Mouse (Mus musculus) hindbrain, embryonic 10.5 days (tissue): ENCODE measurements around the gene Ccdc12. TPM values are rescaled to one million over a fixed set of nuclear protein-coding genes. Genes with fewer than 3 reads are reported as not detected.
"Not testable (repeated sequence)": the region's sequence is repeated elsewhere in the genome, so short reads cannot be mapped to it uniquely, and the experiment has no call there.

ENCODE experiments used
- DNase-seq: peaks from one replicate; pipeline ENCODE4 v3.0.0-alpha.2; 2017; ENCODE audit warnings: low spot score
- H3K27ac ChIP-seq: fragments of 300-500 bp; sonication (generic); 2 replicates; pipeline ENCODE4 v1.5.1; 2016; ENCODE audit warnings: mild to moderate bottlenecking, moderate library complexity
- H3K27me3 ChIP-seq: fragments of 300-500 bp; sonication (generic); 2 replicates; pipeline ENCODE4 v1.6.1; 2016; ENCODE audit warnings: mild to moderate bottlenecking; ENCODE audit not compliant: poor library complexity, insufficient read depth, severe bottlenecking
- H3K36me3 ChIP-seq: fragments of 300-500 bp; sonication (generic); 2 replicates; pipeline ENCODE4 v1.6.1; 2016; ENCODE audit warnings: mild to moderate bottlenecking, moderate library complexity
- H3K4me1 ChIP-seq: fragments of 300-500 bp; sonication (generic); replicated peaks from 2 replicates; pipeline ENCODE4 v1.6.1; 2016; ENCODE audit warnings: mild to moderate bottlenecking
- H3K4me3 ChIP-seq: fragments of 300-500 bp; sonication (generic); 2 replicates; pipeline ENCODE4 v1.5.1; 2016; ENCODE audit warnings: mild to moderate bottlenecking, moderate library complexity
- H3K9me3 ChIP-seq: fragments of 300-500 bp; sonication (generic); 2 replicates; pipeline ENCODE4 v1.6.1; 2016; ENCODE audit warnings: mild to moderate bottlenecking, moderate library complexity
- WGBS: fragments of 180-500 bp; shearing (Covaris S2); methylation state at CpG from one replicate; pipeline ENCODE4 v1.1.7; 2016; 5-methylcytosine and 5-hydroxymethylcytosine counted together
- polyA plus RNA-seq: library from polyadenylated mRNA; unstranded; fragments of >200 nt; fragmentation: Nextera tagmentation; extraction: Ambion mirVana; gene quantifications from 2 replicates; pipeline ENCODE4 v1.2.1, GENCODE M21; 2016

Ccdc12 gene
- polyA plus RNA-seq, 1 experiment from 2014 or later = 180 TPM

DNA sequence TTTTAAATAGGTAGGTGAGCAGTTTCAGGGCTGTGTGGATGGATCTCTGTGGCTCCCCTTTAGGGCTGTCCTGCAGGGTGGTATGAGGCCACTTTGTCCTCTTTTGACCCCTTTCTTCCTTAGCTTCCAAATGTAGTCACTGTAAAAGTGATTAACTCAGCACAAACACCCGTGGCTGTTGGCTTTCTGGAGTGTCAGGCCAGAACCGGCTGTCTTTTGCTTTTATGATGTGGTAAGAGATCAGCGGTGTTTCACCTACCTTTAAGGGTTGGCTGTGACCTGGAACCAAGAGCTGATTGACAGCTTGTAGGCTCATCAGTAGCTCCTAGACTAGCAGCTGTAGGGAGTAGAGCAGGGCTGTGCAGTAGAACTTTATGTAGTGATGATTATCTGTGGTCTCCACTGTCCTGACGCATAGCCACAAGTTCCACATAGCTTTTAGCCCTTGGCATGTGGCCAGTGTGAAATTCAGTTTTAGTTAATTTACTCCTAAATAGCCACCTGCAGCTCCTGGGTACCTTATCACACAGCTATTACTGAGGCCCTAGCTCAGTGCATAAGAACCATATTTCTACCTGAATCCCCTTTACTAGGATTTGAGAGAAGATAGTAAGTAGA lies 11.0 kb downstream of the Ccdc12 start:
- 75% methylated on average over 4 of the region's 4 CpGs for WGBS

DNA sequence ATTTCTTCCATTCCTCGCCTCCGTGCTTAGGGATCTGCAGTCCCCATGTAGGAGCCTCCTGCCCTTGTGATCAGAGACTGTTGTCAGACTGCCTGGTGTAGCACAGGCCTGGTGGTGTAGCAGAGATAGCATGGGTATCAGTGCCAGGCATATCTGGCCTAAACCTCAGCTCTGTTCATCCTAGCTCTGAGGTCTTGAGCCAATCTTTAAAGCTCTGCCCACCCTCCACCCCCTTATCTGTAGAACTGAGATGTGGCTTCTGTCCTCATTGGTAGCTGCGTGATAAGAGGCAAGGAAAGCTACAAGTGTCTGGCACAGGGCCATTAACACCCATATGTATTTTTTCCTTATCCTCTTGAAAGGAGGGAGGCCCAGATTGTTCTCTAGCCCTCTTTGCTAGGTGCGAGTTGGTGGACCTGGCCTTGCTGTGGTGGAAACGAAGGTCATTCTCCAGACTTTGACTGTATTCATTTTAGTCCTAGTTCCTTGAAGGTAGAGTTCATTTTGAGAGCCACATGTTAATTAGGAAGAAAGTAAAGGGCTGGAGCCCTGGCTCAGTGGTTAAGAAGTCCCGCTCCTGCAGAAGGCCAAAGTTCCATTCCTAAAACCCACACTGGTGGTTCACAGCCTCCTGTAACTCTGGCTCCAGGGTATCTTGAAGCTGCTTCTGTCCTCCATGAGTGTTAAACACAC lies 12.4 kb downstream of the Ccdc12 start:
- WGBS = 95% methylated on average over 6 of the region's 6 CpGs
- peaks cover 52% of the 10 kb centered on the region for H3K4me1 ChIP-seq
- H3K27me3 ChIP-seq = no peaks in the 10 kb centered on the region
- H3K27ac ChIP-seq = no peak overlapping the region
- DNase-seq = no peak
- no peak overlapping the region for H3K4me3 ChIP-seq
- H3K9me3 ChIP-seq = no peaks in the 10 kb centered on the region
- peaks cover 16% of the 10 kb centered on the region; the same call in 1 of the 2 replicates for H3K36me3 ChIP-seq

More for the DNA sequence above, 11.0 kb downstream of the Ccdc12 start:
- 0 out of 2 replicates have a peak, but pooled peaks cover 13% of the 10 kb centered on the region for H3K36me3 ChIP-seq
- DNase-seq = no peak
- H3K9me3 ChIP-seq = no peaks in the 10 kb centered on the region
- no peak overlapping the region for H3K27ac ChIP-seq
- no peak overlapping the region for H3K4me3 ChIP-seq
- H3K27me3 ChIP-seq = no peaks in the 10 kb centered on the region
- H3K4me1 ChIP-seq = peaks cover 40% of the 10 kb centered on the region

DNA sequence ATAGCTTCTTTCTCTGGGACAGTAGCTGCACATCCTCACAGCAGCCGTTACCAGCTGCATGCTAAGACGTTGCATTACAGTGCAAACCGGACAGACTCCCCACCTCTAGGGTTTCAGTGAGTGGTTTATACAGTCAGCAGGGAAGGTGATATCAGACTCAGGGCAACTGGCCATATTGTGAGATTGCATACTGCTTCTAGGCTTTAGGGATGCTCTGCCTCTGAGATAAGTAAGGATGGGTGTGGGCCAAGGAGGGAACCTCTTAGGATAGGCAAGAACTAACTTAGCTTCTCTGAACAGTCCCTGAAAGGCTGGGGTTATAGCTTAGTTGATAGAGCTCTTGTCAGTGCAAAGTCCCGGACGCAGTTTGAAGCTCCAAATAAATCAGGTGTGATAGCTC lies 13.5 kb downstream of the Ccdc12 start:
- Histone ChIP-seq H3K36me3 (peaks cover 19% of the 10 kb centered on the region; the same call in 1 of the 2 replicates), H3K27ac (no peak overlapping the region), H3K27me3 (no peaks in the 10 kb centered on the region), H3K4me1 (peaks cover 43% of the 10 kb centered on the region), H3K9me3 (no peaks in the 10 kb centered on the region), H3K4me3 (no peak overlapping the region)
- 91% methylated on average over 5 of the region's 5 CpGs for WGBS
- DNase-seq = no peak

DNA sequence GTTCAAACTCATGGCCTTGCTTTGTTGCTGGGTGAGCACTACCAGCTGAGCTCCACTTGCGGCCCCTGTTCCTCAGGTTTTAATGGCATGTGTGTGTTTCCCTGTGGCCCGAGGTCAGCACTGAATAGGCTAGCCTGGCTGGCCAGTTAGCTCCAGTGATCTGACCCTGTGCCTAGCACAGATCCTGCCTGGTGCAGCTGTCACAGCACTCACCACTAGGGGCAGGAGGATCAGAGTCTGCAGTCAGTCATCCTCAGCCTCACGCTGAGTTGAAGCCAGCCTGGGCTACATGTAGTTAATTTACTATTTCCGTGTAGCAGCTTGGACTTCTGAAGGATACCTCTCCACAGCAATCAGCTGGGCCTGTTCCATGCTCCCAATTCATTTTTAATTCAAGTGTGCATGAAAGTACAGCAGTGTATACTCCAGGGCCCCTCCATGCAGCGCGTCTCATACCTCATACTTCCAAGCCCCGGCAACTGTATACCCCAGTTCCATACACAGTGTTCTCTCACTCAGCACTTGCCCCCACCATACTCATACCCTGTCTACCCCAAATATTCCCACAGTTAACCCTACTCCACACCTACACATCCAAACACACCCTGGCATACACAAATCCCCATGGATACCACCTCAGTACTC lies 16.3 kb downstream of the Ccdc12 start:
- DNase-seq = peak; percentile 60
- 63% methylated on average over 7 of the region's 7 CpGs for WGBS
- Histone ChIP-seq H3K4me1 (peaks cover 22% of the 10 kb centered on the region), H3K27me3 (no peaks in the 10 kb centered on the region), H3K27ac (no peak overlapping the region), H3K4me3 (no peak overlapping the region), H3K9me3 (no peaks in the 10 kb centered on the region), H3K36me3 (peaks cover 19% of the 10 kb centered on the region; the same call in 1 of the 2 replicates)

DNA sequence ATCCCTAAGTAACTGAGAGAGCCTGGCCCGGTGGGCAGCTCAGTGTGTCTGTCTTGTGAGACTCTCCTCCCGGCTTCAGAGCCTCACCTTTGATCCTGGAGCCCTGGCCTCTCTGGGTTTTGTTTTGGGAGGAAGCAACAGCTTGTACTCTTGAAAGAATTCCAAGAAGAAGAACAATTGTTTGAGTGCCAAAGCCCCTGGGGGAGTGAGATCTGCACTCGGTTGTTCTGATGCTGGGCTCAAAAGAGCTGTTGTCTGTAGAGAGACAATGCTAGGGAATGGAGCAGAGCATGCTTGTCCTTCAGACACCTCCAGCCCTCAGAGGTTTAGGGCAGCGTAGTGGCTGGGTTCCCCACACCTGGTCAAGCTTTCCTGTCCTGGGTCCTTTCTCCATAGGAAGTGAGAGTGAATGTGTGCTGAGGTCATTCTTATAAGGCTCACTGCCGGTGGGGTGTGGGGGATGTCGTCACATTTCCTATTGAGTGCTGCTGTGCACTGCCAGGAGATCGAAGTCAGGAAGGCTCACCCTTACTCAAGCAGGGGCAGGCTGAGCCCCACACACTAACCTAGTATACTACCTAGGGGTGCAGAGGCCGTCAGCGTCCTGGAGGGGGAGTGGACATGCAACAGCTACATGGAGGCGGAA lies 16.9 kb downstream of the Ccdc12 start:
- DNase-seq = no peak
- Histone ChIP-seq H3K4me3 (no peak overlapping the region), H3K27me3 (no peaks in the 10 kb centered on the region), H3K4me1 (peaks cover 26% of the 10 kb centered on the region), H3K27ac (peak overlapping the region; percentile 31; the same call in 1 of the 2 replicates), H3K9me3 (no peaks in the 10 kb centered on the region), H3K36me3 (peaks cover 13% of the 10 kb centered on the region; the same call in 1 of the 2 replicates)
- WGBS = 55% methylated on average over 10 of the region's 10 CpGs

DNA sequence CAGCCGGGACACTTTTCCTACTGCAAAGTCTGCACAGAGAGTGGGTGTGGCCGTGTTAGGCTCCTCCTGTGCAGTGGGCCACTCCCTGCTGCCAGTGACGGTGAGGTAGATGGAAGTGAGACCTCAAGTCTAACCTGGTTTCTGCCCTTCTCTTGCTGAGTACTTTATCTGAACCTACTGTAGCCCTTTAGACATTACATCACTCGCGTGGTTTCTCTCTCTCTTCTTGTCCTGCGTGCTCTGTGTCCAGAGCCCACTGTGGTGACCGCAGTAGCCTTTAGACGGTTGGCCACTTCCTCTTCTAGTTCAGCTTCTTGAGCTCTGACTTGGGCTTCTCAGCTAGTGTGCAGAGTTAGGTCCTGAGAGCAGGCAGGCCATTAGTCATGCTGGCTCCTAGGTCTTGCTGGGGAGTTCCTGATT lies 20.2 kb downstream of the Ccdc12 start:
- Histone ChIP-seq H3K36me3 (peaks cover 14% of the 10 kb centered on the region; the same call in 1 of the 2 replicates), H3K27me3 (no peaks in the 10 kb centered on the region), H3K4me1 (peaks cover 40% of the 10 kb centered on the region), H3K4me3 (no peak overlapping the region), H3K27ac (no peak overlapping the region), H3K9me3 (no peaks in the 10 kb centered on the region)
- WGBS = 90% methylated on average over 8 of the region's 8 CpGs
- no peak for DNase-seq

DNA sequence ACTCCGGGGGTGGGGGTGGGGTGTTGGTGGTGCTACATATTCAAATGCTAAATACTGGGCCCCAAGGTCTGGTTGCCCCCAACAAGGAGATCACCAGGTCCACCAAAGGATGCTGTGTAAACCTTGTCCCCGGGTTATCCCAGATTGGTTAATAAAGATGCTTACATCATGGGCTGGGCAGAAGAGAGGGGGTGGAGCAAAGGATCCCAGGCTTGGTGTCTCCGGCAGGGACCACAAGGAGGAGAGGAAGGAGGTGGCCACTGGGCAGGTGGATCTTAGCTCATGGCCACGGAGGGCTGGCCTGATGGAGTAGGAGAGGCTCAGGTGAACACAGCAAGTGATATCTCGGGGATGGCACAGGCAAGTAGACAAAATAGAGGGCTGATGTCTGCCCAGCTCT lies 22.6 kb downstream of the Ccdc12 start:
- H3K4me3 ChIP-seq = no peak overlapping the region
- peaks cover 43% of the 10 kb centered on the region for H3K4me1 ChIP-seq
- no peaks in the 10 kb centered on the region for H3K9me3 ChIP-seq
- no peak overlapping the region for H3K27ac ChIP-seq
- WGBS = 69% methylated on average over 5 of the region's 5 CpGs
- peaks cover 9% of the 10 kb centered on the region; the same call in 1 of the 2 replicates for H3K36me3 ChIP-seq
- no peaks in the 10 kb centered on the region for H3K27me3 ChIP-seq
- no peak for DNase-seq

DNA sequence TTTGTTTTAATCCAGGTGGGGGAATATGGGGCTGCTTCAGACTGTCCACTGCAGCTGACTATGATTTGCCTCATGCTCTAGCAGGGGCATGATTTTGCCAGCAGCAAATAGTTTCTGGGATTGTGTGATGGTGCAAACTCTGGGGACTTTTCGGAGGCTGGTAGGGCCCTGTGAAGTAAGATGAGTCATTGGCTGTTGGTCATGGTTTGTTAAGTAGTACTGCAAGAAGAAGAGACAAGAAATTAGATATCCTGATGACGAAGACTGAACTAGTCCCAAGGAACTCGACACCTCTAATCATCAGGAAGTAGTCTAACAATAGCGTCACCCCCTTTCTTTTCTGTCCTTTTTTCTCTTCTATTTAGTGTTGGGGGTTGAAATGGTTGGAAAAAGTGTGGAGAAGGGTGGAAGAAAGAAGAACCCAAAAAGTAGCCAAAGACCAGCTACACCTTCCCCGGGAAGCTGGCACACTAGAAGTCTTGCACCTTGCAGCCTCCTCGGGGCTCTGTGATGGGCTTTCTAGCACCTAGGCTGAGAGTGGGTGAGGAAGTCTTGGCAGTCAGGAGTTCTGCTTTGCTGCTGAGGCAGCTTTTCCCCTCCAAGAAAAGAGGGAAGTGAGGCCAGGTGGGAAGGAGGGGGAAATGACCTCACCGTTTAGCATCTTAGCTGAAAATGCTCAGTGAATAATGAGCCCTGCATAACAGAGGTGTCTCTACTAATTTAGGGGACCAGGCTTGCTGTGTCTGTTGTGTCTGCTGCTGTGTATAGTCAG lies 24.6 kb downstream of the Ccdc12 start:
- Histone ChIP-seq H3K4me1 (peaks cover 63% of the 10 kb centered on the region), H3K27ac (peak overlapping the region; percentile 64; the same call in 1 of the 2 replicates), H3K36me3 (peaks cover 8% of the 10 kb centered on the region; the same call in 1 of the 2 replicates), H3K4me3 (no peak overlapping the region), H3K9me3 (no peaks in the 10 kb centered on the region), H3K27me3 (no peaks in the 10 kb centered on the region)
- DNase-seq = no peak
- 84% methylated on average over 7 of the region's 7 CpGs for WGBS

DNA sequence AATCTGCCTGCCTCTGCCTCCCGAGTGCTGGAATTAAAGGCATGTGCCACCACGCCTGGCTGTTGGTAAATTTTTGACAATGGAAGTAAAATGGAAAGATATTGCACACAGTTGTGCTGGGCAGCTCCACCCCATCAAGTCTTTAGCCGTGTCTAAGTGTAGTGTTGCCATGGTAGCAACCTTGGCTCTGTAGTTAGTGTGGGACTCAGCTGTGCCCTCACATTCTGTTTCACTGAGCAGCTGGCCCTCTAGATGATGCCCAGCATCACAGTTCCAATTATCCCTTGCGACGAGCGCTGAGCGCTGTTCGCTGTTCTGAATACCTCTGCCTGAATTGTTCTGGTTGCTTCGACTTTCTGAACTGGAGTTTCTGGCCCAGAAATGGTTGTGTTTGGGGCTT lies 25.5 kb downstream of the Ccdc12 start:
- WGBS = 83% methylated on average over 9 of the region's 9 CpGs
- DNase-seq = no peak
- Histone ChIP-seq H3K27ac (no peak overlapping the region), H3K4me1 (peaks cover 72% of the 10 kb centered on the region), H3K9me3 (no peaks in the 10 kb centered on the region), H3K4me3 (no peak overlapping the region), H3K27me3 (no peaks in the 10 kb centered on the region), H3K36me3 (peaks cover 8% of the 10 kb centered on the region; the same call in 1 of the 2 replicates)

DNA sequence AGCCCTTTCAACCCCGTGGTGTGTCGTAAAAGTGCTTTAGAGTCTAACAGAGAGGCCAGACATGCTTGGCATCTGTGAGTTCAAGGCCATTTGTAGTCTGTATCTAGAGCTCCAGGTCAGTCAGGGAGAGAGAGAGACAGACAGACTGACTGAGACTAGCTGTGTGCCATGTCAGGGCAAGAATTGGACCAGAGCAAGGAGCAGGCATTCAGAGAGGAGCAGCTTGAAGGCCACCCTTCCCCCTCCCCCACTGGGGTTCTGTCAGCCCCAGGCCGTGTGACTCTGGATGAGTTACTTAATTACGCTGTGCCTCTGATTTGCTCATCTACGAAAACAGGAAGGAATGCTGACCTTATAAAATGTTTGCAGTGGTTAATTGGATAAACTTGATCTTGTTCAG lies 26.0 kb downstream of the Ccdc12 start:
- Histone ChIP-seq H3K27ac (peak overlapping the region; percentile 31; the same call in 1 of the 2 replicates), H3K36me3 (peaks cover 8% of the 10 kb centered on the region; the same call in 1 of the 2 replicates), H3K9me3 (no peaks in the 10 kb centered on the region), H3K4me3 (no peak overlapping the region), H3K27me3 (no peaks in the 10 kb centered on the region), H3K4me1 (peaks cover 77% of the 10 kb centered on the region)
- WGBS = 77% methylated on average over 5 of the region's 5 CpGs
- no peak for DNase-seq

DNA sequence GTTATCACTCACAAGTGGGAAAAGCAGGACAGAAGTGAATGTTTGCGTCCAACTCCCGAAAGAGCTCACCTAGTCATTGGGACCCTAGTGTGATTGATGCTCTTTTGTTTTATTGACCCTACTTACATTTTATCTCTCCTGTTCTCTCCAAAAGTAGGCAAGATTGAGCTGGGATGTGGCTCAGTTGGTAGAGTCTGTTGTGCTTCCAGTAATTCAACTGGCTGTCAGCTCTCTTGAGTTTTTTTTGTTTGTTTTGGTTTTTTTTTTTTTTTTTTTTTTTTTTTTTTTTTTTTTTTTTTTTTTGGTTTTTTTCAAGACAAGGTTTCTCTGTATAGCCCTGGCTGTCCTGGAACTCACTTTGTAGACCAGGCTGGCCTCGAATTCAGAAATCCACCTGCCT lies 26.4 kb downstream of the Ccdc12 start:
- WGBS = 84% methylated on average over 3 of the region's 3 CpGs
- DNase-seq, H3K9me3 ChIP-seq, H3K36me3 ChIP-seq, H3K27ac ChIP-seq, H3K4me3 ChIP-seq, H3K27me3 ChIP-seq: not testable (repeated sequence)
- H3K4me1 ChIP-seq = peaks cover 75% of the 10 kb centered on the region

DNA sequence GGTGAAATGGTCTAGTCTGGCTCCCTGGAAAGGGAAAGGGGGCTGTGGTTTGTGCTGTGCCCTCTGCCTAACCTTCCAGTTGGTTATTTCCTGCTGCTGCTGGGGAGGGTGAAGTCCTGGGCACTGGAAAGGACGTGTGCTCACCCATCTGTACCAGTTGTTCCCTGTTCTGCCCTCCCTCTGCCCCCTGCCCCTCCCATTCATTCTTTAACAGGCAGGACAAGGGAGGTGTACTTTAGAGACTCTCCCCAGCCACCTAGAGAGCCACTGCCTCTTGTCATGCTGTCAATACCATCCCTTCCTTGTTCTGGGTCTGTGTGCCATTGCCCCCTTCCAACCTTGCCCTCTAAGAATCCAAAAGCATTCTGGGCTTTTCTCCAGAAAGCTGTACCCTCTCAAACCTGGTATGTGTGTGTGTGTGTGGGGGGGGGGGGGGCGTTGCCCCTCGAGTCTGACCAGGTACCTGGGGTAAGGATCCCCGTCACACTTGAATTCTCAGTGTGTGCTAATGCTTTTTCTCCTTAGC lies 27.3 kb downstream of the Ccdc12 start:
- Histone ChIP-seq H3K4me3 (no peak overlapping the region), H3K36me3 (peaks cover 8% of the 10 kb centered on the region; the same call in 1 of the 2 replicates), H3K27ac (peak overlapping the region; percentile 65; the same call in 1 of the 2 replicates), H3K9me3 (no peaks in the 10 kb centered on the region), H3K27me3 (no peaks in the 10 kb centered on the region), H3K4me1 (peaks cover 66% of the 10 kb centered on the region)
- 70% methylated on average over 4 of the region's 4 CpGs for WGBS
- no peak for DNase-seq
